Mouse (Mus musculus) heart, postnatal 36 days (tissue): ENCODE results near the gene Ulk1. TPM values are rescaled to one million over a fixed set of nuclear protein-coding genes. Genes with fewer than 3 reads are reported as not detected.

Experiments
- DNase-seq, 2 experiments: peaks; one replicate each; pipeline ENCODE4 v3.0.0; 2021 to 2022
- intact Hi-C: fragments of 180-260 bp; cut with DNase I; formaldehyde crosslinking; loops from one replicate; pipeline ENCODE4 v1.15.1; 2025
- total RNA-seq, 2 experiments: library from RNA; stranded (reverse); gene quantifications; 2 replicates each; pipeline ENCODE4 v1.2.3; 2021

Ulk1 gene
- total RNA-seq, 2 experiments from 2014 or later: 85.6 to 94.0 TPM

DNA sequence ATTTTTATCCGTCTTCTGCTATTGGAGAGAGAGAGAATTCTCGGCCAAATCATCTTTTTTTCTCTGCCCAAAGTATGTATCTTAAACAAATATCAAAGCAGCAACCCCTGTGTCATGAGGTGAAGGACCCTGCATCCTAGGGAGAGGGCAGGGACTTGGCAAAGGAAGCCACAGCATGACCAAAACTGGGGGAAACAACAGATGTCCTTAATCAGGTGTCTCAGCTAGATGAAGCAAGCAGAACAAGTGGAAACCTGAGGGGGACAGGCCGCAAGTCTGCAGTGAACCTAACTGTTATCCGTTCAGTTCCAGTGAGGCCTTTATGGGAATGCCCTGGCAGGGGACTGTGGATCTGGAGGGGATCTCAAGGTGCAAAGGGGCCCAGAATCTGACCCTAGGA is 2.4 kb downstream of the Ulk1 start:
- no peak for DNase-seq
- intact Hi-C loops: loop anchor here (2.0 to 5.0 kb wide), 2 partner anchors 27 to 35 kb away; partner anchors contain the start of genes Ep400 and Pus1

- intact Hi-C loops: loop anchor here (2.0 to 5.0 kb wide), 2 partner anchors 26 to 34 kb away; partner anchors contain the start of genes Ep400 and Pus1
These were observed 3.2 kb downstream of the Ulk1 start for GRCm38 (mm10) chr5:110806676-110807075.

GRCm38 (mm10) chr5:110806154-110806553 is 3.7 kb downstream of the Ulk1 start:
- no peak for DNase-seq
- intact Hi-C loops: loop anchor here (2.0 to 5.0 kb wide), 2 partner anchors 25 to 34 kb away; partner anchors contain the start of genes Ep400 and Pus1

More at GRCm38 (mm10) chr5:110806676-110807075, 3.2 kb downstream of the Ulk1 start:
- no peak for DNase-seq

DNA sequence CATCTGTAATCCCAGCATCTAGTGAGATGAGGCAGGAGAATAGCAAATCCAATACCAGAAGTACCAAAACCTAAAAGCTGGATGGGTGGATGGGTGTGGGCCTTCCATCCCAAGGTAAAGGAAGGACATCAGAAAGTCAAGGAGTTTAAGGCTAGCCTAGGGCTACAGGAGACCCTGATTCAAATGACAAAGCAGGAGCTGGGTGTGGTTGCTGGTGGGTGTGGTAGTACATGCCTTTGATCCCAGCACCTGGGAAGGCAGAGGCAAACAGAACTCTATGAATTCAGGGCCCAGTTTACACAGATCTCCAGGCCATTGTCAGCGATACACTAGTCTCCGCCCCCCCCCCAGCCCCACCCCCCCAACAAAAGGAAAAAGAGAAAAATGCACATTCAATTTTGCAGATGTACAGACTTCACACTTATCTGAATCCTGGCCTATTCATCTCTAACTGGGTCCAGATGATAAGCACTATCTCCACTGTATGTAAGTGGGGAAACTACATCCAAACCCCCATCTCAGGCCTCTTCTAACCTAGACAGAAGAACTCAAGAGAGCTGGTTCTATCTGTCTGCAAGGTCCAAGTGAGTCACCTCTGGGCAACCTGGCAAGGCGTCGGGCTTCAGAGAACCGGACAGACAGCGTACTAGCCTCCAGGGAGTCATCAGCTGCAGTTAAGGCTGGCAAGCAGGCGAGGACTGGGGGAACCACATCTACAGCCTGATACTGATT is 5.7 kb downstream of the Ulk1 start:
- intact Hi-C loops: no loop called here

DNA sequence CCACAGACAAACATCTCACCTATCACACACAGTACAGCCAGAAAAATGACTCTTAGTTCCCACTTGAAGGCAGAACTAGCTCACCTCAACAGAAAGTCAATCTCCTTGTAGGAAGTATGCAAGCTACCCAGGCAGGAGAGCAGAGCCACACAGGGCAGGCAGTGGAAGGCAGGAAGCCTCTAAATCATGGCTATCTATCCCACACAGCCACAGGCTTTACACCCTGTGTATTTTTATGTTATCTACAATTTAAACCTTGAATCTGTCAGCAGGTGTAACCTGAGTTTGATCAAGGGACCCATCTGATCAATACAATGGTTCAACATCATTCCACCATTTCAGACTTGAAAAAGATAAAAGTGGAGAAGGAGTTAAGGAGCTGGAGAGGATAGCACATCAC is 7.1 kb downstream of the Ulk1 start:
- intact Hi-C loops: no loop called here
- no peak for DNase-seq

More for the DNA sequence above, 5.7 kb downstream of the Ulk1 start:
- DNase-seq: no peak

- intact Hi-C loops: no loop called here
- no peak for DNase-seq
These were observed 7.7 kb downstream of the Ulk1 start for GRCm38 (mm10) chr5:110802186-110802585.

- intact Hi-C loops: no loop called here
- DNase-seq: no peak
These were observed 8.8 kb downstream of the Ulk1 start for GRCm38 (mm10) chr5:110801036-110801624.

DNA sequence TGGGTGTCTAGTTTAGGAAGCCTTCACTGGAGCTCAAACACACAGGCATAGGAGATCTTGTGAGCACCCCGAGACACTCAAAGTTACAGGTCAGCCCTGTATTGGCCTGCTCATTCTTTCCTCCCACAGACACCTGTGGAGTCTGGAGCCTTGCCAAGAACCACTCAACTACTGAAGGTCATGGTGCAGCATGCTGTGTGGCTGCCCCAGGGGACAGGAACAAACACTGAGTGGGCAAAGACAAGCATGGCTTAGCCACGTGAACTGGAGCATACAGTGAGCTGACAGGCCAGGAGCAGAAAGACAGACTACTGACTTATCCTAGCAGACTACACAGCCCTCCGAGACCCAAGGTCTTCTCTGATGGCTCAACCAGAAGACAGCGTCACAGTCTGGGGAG is 12.2 kb downstream of the Ulk1 start:
- no peak for DNase-seq
- intact Hi-C loops: no loop called here

GRCm38 (mm10) chr5:110794363-110794762 is 15.5 kb downstream of the Ulk1 start:
- intact Hi-C loops: no loop called here
- DNase-seq: no peak

- peak; percentile 45 to 60 for DNase-seq
- intact Hi-C loops: loop anchor here (5.0 kb wide), 2 partner anchors 49 to 134 kb away; partner anchors contain the start of genes Chek2 and Hscb
These were observed 21.2 kb downstream of the Ulk1 start for GRCm38 (mm10) chr5:110788684-110789083.

- intact Hi-C loops: loop anchor here (5.0 kb wide), 2 partner anchors 51 to 136 kb away; partner anchors contain the start of genes Chek2 and Hscb
- no peak for DNase-seq
These were observed 23.6 kb downstream of the Ulk1 start for GRCm38 (mm10) chr5:110786081-110786835.

GRCm38 (mm10) chr5:110783150-110783549 is 26.7 kb downstream of the Ulk1 start:
- intact Hi-C loops: loop anchor here (5.0 kb wide), 2 partner anchors 484 to 544 kb away; no protein-coding TSS in a partner anchor
- no peak for DNase-seq

- no peak for DNase-seq
- intact Hi-C loops: loop anchor here (2.0 to 5.0 kb wide), 3 partner anchors 25 to 546 kb away; no protein-coding TSS in a partner anchor
These were observed 28.2 kb downstream of the Ulk1 start for GRCm38 (mm10) chr5:110781529-110782238.

DNA sequence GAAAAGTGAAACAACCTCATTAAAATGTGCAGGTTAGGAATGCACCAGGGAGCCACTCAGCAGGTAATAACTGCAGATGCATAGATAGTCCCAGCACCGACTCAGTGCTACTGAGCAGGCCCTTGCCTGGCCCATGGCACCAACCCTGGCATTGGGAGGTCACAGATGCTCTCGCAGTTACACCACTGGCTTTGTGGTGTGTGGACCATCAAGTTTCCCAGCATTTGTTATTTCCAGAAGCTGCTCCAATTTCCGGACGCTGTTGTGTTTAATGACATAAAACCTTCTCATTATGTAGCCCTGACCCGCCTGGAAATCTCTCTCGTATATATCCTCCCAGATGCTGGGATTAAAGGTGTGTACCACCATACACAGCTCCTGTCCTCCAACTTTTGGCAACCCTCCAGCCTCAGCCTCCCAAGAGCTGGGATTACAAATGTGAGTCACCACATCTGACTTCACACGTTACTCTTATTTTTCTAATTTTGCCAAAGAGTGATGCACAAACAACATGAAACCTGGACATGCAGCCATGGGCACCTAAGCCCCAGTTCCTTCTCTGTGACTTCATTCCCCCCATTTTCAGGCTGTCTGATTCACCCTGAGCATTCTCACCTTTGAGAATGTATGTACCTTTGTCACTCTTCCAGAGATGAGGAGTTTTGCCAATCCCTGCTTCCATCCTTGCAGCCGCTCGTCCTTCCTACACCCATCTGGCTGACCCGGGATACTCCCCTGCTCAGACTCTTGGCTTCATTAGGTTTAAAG is 29.0 kb downstream of the Ulk1 start:
- intact Hi-C loops: loop anchor here (2.0 to 5.0 kb wide), 3 partner anchors 26 to 546 kb away; no protein-coding TSS in a partner anchor
- no peak for DNase-seq

DNA sequence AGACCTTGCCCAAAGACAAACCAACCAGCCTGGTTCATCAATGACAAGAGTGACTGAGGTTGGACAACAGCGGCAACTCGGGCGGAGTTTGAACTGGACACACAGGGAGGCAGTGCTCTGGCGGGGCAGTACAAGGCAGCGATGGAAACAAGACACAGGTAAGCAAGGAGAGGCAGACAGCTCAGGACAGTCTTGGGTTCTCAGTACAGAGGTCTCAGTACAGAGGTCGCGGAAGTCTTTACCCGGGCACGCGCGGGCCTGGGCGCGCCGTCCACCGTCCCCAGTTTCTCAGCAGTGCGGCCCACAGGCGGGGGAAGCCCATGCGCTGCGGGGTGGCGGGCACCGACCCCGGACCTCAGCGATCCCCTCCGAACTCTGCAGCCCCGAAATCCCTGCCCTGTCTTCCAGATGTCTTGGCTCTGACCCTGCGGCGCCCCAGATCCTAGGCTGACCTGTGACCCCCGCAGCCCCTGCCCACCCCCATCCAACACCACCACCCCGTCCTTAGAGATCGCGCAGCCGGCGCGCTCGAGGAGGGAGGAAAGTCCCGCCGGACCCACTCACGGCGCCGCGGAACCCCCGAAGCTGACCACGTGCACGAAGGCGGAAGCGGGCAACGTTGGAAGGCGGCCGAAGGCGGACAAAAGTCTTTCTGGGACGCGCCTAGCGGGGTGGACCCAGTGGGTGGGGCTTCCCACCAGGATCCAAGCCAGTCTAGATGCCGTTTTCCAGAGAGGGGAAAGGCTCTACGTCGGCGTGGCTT is 29.7 kb downstream of the Ulk1 start, which contains the start of gene Pus1:
TSS of gene Pus1 (minus strand) at position 662 of the 763 bp plus-strand sequence.
- intact Hi-C loops: loop anchor here (2.0 to 5.0 kb wide), 3 partner anchors 27 to 547 kb away; no protein-coding TSS in a partner anchor
- DNase-seq: peak; percentile 95 to 97

DNA sequence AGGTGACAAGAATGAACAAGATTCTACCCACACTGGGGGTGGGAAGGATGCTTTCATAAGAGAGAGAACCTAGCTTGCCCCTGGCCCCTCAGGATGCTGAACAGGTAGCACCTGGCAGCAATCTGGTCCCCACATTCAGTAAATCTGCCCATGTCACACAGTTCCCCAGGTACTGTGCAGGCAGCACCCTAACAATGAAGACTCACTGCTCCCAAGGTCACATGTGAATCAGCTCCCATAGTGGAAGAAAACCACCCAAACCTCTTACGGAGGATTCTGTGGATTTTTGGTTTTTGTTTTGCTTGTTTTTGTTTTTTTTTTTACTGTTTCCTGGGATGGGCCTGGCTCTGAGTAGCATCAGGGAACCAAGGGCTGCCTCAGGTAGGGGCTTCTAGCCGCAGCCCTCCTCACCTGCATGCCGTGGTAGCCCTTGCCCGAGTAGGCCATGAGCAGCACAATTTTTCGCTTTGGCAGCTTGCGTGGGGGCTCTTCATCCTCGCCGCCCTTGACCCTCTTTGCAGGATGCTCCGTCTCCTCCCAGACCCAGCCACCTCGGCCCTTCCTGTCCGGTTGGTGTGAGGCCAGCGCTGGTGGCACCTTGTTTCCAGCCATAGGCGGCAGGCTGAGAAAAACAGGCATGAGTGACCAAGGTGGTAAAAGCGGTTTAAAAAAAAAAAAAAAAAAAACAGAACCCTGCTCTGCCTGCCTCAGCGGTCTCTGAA is 30.5 kb downstream of the Ulk1 start:
- no peak for DNase-seq

DNA sequence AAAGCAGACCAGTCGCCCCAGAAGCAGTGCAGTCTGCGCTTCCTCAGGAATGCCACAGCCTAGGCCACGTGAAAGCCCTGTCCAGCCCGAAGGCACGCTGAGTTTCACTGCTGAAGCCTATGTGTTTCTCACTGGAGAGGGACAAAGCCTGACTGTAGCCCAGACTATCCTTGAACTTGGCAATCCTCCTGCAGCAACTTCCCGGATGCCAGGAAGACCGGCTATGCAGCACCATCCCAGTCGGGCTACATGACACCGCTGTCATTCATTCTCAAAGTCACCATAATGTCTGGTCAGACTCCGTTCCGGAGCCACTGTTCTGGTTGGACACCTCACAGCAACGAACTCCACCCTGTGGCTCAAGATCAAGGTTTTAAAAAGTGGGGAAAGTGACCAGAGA is 31.6 kb downstream of the Ulk1 start:
- intact Hi-C loops: no loop called here
- DNase-seq: no peak

More for the DNA sequence above, 30.5 kb downstream of the Ulk1 start:
- intact Hi-C loops: no loop called here

DNA sequence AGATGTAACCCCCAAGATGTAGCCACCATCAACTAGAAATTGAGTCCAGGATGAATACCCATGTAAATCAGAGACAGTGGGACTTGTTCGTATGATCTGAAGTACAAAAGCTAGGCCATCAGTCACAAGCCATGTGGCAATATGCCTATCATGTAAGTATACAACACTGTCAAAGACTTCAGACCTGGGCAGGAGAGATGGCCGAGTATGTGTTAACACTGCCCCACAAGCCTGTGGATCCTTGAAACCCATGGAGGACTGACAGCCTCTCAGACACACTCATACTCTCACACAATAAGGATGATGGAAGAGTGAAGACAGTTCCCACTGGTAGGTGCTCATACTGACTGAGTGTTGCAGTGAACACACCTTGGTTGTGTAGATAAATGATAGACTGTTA is 33.8 kb downstream of the Ulk1 start:
- DNase-seq: no peak
- intact Hi-C loops: no loop called here
